Mouse (Mus musculus): ENCODE data around the gene Sox9. TPM values are rescaled to one million over a fixed set of nuclear protein-coding genes. Genes with fewer than 3 reads are reported as not detected.

Sox9 gene
- polyA plus RNA-seq (2014; fragmentation: Nextera tagmentation; extraction: Ambion mirVana): 10.8 and 11.7 TPM in 2 replicates

DNA sequence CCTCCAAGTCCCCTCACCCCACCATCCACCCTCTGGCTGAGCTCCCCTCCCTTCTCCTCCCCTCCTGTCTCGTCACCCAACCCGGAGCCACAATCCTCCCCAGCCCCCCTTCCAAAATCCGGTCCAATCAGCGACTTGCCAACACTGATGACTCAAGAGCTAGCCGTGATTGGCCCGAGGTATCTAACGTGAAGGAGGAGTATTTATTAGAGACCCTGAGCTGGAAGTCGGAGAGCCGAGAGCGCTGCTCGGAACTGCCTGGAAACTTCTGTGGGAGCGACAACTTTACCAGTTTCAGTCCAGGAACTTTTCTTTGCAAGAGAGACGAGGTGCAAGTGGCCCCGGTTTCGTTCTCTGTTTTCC is at the start of gene Sox9:
Gene Sox9 (plus strand): TSS at position 231 of the 363 bp plus-strand sequence.
- Histone ChIP-seq H3K9ac (ENCODE audit: low read depth, low read length) (peak within 1 kb of the TSS; percentile 34; the same call in 1 of the 2 replicates), H3K27ac (ENCODE audit: low read depth, low read length) (peak within 1 kb of the TSS; percentile 56; the same call in 1 of the 2 replicates), H3K27me3 (replicated peaks; ENCODE audit: control insufficient read depth, insufficient read depth, low read length) (peaks cover 88% of the 10 kb centered on the region), H3K4me3 (ENCODE audit: low read depth, low read length) (peak within 1 kb of the TSS; percentile 54), H3K36me3 (ENCODE audit: control insufficient read depth, insufficient read depth, low read length) (no peaks in the 10 kb centered on the region), H3K4me2 (peak within 1 kb of the TSS; percentile 74), H3K4me1 (replicated peaks; ENCODE audit: control insufficient read depth, insufficient read depth, low read length) (peaks cover 5% of the 10 kb centered on the region; the same call in 1 of the 2 replicates), H3K9me3 (ENCODE audit: control insufficient read depth, low read length) (no peaks in the 10 kb centered on the region)
- DNase-seq (ENCODE audit: low spot score) (peak; percentile 58), ATAC-seq (replicated peaks; ENCODE audit: low FRiP score) (peak; percentile 43)
- 1% methylated on average over 15 of the region's 15 CpGs for WGBS

DNA sequence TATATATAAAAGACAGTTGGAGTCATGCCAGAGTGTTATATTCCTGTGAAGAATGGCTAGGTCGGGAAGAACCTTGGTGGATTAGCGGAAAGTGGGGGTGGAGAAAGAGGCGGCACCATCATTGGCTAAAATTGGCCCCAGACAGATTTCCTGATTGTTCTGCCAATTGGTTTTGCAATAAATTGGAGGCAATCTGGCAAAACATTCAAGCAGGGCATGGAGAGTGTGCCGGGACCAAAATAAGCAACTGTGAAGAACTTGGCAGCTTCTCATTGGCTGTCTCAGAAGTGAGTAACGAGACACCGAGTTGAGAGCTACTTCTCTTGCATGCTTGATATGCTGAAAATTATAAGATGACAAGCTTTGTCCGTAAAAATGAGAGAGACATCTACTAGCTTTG is 49.6 kb upstream of the Sox9 start:
- ATAC-seq (replicated peaks; ENCODE audit: low FRiP score) (no peak), DNase-seq (ENCODE audit: low spot score) (no peak)
- WGBS: 78% methylated on average over 7 of the region's 7 CpGs
- H3K4me3 ChIP-seq (ENCODE audit: low read depth, low read length): no peak overlapping the region
- no peaks in the 10 kb centered on the region for H3K36me3 ChIP-seq (ENCODE audit: control insufficient read depth, insufficient read depth, low read length)
- peaks cover 3% of the 10 kb centered on the region; the same call in 1 of the 2 replicates for H3K4me1 ChIP-seq (replicated peaks; ENCODE audit: control insufficient read depth, insufficient read depth, low read length)
- H3K4me2 ChIP-seq: no peak overlapping the region
- no peaks in the 10 kb centered on the region for H3K9me3 ChIP-seq (ENCODE audit: control insufficient read depth, low read length)
- H3K9ac ChIP-seq (ENCODE audit: low read depth, low read length): no peak overlapping the region
- no peak overlapping the region for H3K27ac ChIP-seq (ENCODE audit: low read depth, low read length)
- H3K27me3 ChIP-seq (replicated peaks; ENCODE audit: control insufficient read depth, insufficient read depth, low read length): no peaks in the 10 kb centered on the region

DNA sequence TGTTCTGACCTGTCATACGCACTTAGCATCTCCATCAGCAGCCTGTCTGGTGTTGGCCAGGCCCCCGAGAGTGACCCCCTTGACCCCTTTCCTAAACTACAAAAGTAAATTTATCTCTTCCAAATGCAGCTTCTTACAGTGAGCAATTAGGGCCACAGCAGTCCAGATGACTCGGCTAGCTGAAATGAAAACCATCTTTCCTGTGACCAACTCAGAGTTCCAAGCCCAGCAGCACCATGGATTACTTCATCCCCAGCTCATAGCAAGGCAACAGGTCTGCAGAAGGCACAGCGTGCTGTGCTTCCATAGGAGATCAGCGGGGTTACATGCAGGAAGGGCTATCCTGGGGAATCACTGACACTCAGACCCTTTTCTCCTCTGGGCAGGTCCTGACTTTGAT is 45.0 kb upstream of the Sox9 start:
- Histone ChIP-seq H3K9ac (ENCODE audit: low read depth, low read length) (no peak overlapping the region), H3K36me3 (ENCODE audit: control insufficient read depth, insufficient read depth, low read length) (no peaks in the 10 kb centered on the region), H3K9me3 (ENCODE audit: control insufficient read depth, low read length) (no peaks in the 10 kb centered on the region), H3K27ac (ENCODE audit: low read depth, low read length) (no peak overlapping the region), H3K4me2 (no peak overlapping the region), H3K27me3 (replicated peaks; ENCODE audit: control insufficient read depth, insufficient read depth, low read length) (no peaks in the 10 kb centered on the region), H3K4me3 (ENCODE audit: low read depth, low read length) (no peak overlapping the region), H3K4me1 (replicated peaks; ENCODE audit: control insufficient read depth, insufficient read depth, low read length) (no peaks in the 10 kb centered on the region)
- DNase-seq (ENCODE audit: low spot score) (no peak), ATAC-seq (replicated peaks; ENCODE audit: low FRiP score) (no peak)
- WGBS: 62% methylated on average over 5 of the region's 5 CpGs

DNA sequence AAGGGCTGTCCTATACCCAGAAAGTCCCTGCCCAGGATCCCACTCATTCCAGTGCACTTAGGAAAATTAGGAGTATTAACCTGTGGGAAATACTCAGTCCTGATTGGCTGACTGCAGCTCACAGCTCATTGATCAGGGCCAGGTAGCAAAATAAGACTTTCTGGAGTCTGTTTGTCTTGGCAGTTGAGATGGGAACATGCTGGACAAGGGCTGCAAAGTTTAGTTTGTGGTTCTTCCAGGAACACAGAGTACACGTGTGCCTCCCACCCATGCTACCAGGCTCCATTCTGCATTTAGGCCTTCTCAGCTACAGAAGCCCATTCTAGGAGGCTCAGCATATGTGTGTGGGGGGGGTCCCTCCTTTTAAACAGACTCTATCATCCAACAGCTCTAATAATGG is 42.3 kb upstream of the Sox9 start:
- Histone ChIP-seq H3K36me3 (ENCODE audit: control insufficient read depth, insufficient read depth, low read length) (no peaks in the 10 kb centered on the region), H3K9me3 (ENCODE audit: control insufficient read depth, low read length) (no peaks in the 10 kb centered on the region), H3K9ac (ENCODE audit: low read depth, low read length) (no peak overlapping the region), H3K4me2 (no peak overlapping the region), H3K4me1 (replicated peaks; ENCODE audit: control insufficient read depth, insufficient read depth, low read length) (no peaks in the 10 kb centered on the region), H3K27ac (ENCODE audit: low read depth, low read length) (no peak overlapping the region), H3K4me3 (ENCODE audit: low read depth, low read length) (no peak overlapping the region), H3K27me3 (replicated peaks; ENCODE audit: control insufficient read depth, insufficient read depth, low read length) (no peaks in the 10 kb centered on the region)
- no peak for DNase-seq (ENCODE audit: low spot score)
- 86% methylated on average over 1 of the region's 1 CpGs for WGBS
- no peak for ATAC-seq (replicated peaks; ENCODE audit: low FRiP score)

DNA sequence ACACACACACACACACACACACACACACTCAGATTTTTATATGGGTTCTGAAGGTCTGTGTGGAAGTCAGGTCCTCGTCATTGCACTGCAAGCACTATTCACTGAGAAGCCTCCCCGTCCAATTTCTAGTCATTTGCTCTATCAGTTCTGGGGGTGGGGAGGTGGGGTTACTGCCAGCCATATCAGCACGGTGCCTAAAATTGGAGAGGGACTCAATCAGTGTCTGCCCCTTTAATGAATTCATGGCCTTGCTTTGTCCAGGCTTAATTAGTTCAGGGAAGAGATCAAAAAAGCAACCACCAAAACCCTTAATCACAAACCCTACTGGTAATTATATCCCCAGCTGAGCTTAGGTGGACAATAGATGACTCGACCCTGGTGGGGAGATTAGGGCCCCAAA is 25.5 kb upstream of the Sox9 start:
- Histone ChIP-seq H3K27ac (ENCODE audit: low read depth, low read length) (no peak overlapping the region), H3K9ac (ENCODE audit: low read depth, low read length) (no peak overlapping the region), H3K4me2 (no peak overlapping the region), H3K4me1 (replicated peaks; ENCODE audit: control insufficient read depth, insufficient read depth, low read length) (no peaks in the 10 kb centered on the region), H3K36me3 (ENCODE audit: control insufficient read depth, insufficient read depth, low read length) (no peaks in the 10 kb centered on the region), H3K27me3 (replicated peaks; ENCODE audit: control insufficient read depth, insufficient read depth, low read length) (no peaks in the 10 kb centered on the region), H3K4me3 (ENCODE audit: low read depth, low read length) (no peak overlapping the region), H3K9me3 (ENCODE audit: control insufficient read depth, low read length) (no peaks in the 10 kb centered on the region)
- DNase-seq (ENCODE audit: low spot score): no peak
- no peak for ATAC-seq (replicated peaks; ENCODE audit: low FRiP score)
- WGBS: 57% methylated on average over 4 of the region's 4 CpGs

DNA sequence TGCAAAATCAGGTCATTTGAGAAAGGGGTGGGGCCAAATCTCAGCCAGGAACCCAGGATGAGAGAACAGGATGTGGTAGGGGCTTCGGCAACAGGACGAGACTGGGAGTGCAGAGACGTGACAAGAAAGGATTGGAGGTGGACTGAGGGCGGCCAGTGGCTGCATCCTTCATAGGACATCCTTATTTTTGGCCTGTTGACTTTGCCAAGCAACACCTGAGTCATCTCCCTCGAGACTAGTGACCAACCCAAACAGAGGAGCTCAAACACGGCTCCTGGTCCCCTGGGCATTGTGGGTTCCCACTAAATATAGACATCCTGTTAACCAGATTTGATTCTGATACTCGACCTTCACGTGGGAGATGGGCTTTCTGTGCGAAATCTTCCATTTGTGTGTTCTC is 24.0 kb upstream of the Sox9 start:
- WGBS: 55% methylated on average over 9 of the region's 9 CpGs

DNA sequence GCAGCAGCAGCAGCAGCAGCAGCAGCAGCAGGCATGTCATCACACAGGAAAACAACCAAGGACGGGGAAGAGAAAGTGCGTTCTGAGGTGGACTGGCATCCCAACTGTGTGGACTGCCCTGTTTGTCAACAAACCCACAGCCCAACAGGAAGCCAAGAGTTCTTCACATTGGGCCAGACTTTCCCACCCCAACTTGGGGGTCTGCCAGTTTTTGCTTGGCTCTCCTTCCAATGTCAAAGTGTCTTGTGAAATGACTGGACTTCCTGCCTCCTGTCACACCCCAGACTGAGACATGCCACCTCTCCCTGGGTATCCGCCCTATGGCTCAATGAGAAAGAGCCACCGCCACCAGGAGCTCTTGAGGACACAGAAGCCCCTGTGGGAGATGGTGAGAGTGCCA is 15.1 kb upstream of the Sox9 start:
- Histone ChIP-seq H3K4me2 (no peak overlapping the region), H3K27me3 (replicated peaks; ENCODE audit: control insufficient read depth, insufficient read depth, low read length) (0 out of 2 replicates have a peak, but pooled peaks cover 2% of the 10 kb centered on the region), H3K27ac (ENCODE audit: low read depth, low read length) (no peak overlapping the region), H3K4me1 (replicated peaks; ENCODE audit: control insufficient read depth, insufficient read depth, low read length) (no peaks in the 10 kb centered on the region), H3K4me3 (ENCODE audit: low read depth, low read length) (no peak overlapping the region), H3K9me3 (ENCODE audit: control insufficient read depth, low read length) (no peaks in the 10 kb centered on the region), H3K36me3 (ENCODE audit: control insufficient read depth, insufficient read depth, low read length) (no peaks in the 10 kb centered on the region), H3K9ac (ENCODE audit: low read depth, low read length) (no peak overlapping the region)
- no peak for ATAC-seq (replicated peaks; ENCODE audit: low FRiP score)
- 71% methylated on average over 4 of the region's 4 CpGs for WGBS
- DNase-seq (ENCODE audit: low spot score): no peak

More for the DNA sequence above, 24.0 kb upstream of the Sox9 start:
- DNase-seq (ENCODE audit: low spot score): no peak
- Histone ChIP-seq H3K9ac (ENCODE audit: low read depth, low read length) (no peak overlapping the region), H3K4me2 (no peak overlapping the region), H3K36me3 (ENCODE audit: control insufficient read depth, insufficient read depth, low read length) (no peaks in the 10 kb centered on the region), H3K9me3 (ENCODE audit: control insufficient read depth, low read length) (no peaks in the 10 kb centered on the region), H3K27me3 (replicated peaks; ENCODE audit: control insufficient read depth, insufficient read depth, low read length) (no peaks in the 10 kb centered on the region), H3K27ac (ENCODE audit: low read depth, low read length) (no peak overlapping the region), H3K4me3 (ENCODE audit: low read depth, low read length) (no peak overlapping the region), H3K4me1 (replicated peaks; ENCODE audit: control insufficient read depth, insufficient read depth, low read length) (no peaks in the 10 kb centered on the region)
- ATAC-seq (replicated peaks; ENCODE audit: low FRiP score): no peak

DNA sequence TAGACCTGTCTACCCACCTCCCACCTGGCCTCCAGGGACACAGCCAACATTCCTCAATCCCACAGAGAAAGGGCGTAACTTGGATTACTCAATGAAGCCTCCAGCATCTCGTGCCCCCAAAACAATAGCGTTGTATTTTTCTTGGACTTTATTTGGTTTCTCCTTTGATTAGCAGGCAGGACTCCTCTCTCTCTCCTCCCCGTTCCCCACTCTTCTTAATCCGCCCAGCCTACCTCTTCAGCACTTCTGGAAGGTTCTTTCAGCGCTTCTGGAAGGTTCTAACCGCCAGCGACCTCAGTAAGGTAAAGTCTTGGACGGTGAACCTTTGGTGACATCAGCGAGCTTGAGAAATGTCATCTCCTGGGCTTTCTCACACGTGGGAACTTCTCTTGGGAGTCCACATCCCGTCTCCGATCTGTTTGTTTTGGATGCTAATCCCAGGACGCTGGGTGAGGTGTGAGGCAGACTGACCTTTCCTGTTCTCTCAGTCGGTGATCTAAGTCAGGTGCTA is 14.4 kb upstream of the Sox9 start:
- 0 out of 2 replicates have a peak, but pooled peaks cover 2% of the 10 kb centered on the region for H3K27me3 ChIP-seq (replicated peaks; ENCODE audit: control insufficient read depth, insufficient read depth, low read length)
- 74% methylated on average over 15 of the region's 15 CpGs for WGBS
- no peak for DNase-seq (ENCODE audit: low spot score)

DNA sequence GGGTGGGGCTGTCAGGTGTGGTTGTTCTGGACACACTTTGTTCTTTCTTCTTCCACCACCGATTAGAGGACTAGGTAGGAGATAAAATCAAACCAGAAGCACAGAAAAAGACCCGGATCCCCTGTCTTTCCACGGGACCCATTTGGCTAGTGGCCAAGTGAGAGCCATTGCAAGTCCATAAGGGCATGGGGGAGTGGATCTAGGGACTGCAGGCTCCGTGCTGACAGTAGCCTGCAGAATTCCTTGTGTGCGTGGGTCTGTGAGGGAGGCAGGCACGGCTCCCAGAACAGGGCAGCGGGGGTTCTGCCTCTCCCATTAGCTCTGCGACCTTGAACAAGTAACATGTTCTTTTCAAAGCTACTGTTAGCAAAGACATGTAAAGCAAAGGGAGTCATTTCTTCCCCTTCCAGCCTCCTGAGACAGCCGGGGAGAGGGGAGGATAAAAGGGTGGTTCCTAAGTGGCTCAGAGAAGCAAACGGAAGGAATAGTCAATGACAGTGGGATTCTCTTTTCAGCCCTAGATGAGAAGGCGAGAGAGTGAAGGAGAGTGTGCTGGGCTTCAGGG is 9.2 kb upstream of the Sox9 start:
- 42% methylated on average over 11 of the region's 11 CpGs for WGBS
- H3K9me3 ChIP-seq (ENCODE audit: control insufficient read depth, low read length): no peaks in the 10 kb centered on the region
- H3K4me1 ChIP-seq (replicated peaks; ENCODE audit: control insufficient read depth, insufficient read depth, low read length): no peaks in the 10 kb centered on the region
- no peak overlapping the region for H3K4me2 ChIP-seq
- ATAC-seq (replicated peaks; ENCODE audit: low FRiP score): no peak
- no peaks in the 10 kb centered on the region for H3K36me3 ChIP-seq (ENCODE audit: control insufficient read depth, insufficient read depth, low read length)
- H3K4me3 ChIP-seq (ENCODE audit: low read depth, low read length): no peak overlapping the region
- no peak for DNase-seq (ENCODE audit: low spot score)
- H3K27me3 ChIP-seq (replicated peaks; ENCODE audit: control insufficient read depth, insufficient read depth, low read length): peaks cover 17% of the 10 kb centered on the region
- no peak overlapping the region for H3K27ac ChIP-seq (ENCODE audit: low read depth, low read length)
- no peak overlapping the region for H3K9ac ChIP-seq (ENCODE audit: low read depth, low read length)

More for the DNA sequence above, 14.4 kb upstream of the Sox9 start:
- no peak overlapping the region for H3K9ac ChIP-seq (ENCODE audit: low read depth, low read length)
- H3K4me3 ChIP-seq (ENCODE audit: low read depth, low read length): no peak overlapping the region
- no peaks in the 10 kb centered on the region for H3K36me3 ChIP-seq (ENCODE audit: control insufficient read depth, insufficient read depth, low read length)
- H3K4me2 ChIP-seq: no peak overlapping the region
- H3K9me3 ChIP-seq (ENCODE audit: control insufficient read depth, low read length): no peaks in the 10 kb centered on the region
- H3K27ac ChIP-seq (ENCODE audit: low read depth, low read length): no peak overlapping the region
- no peaks in the 10 kb centered on the region for H3K4me1 ChIP-seq (replicated peaks; ENCODE audit: control insufficient read depth, insufficient read depth, low read length)
- no peak for ATAC-seq (replicated peaks; ENCODE audit: low FRiP score)

All from liver, embryonic 11.5 days (tissue).